Mouse (Mus musculus) E14TG2a.4 (cell line): ENCODE measurements at regions not wholly inside any gene's neighbourhood (a gene's known extent, or its start where the extent isn't known, plus 50 kb on each side); places are given as distances from the start of the nearest gene placed in this dataset.

Experiments used
- H3K27me3 ChIP-seq: 2 replicates; pipeline ENCODE4 v1.6.1; 2014; ENCODE audit warnings: low read length, control low read depth; ENCODE audit not compliant: insufficient read depth
- H3K36me3 ChIP-seq: 2 replicates; pipeline ENCODE4 v1.6.1; 2014; ENCODE audit warnings: low read length, control low read depth; ENCODE audit not compliant: insufficient read depth
- H3K4me1 ChIP-seq: replicated peaks from 2 replicates; pipeline ENCODE4 v1.6.1; 2014; ENCODE audit warnings: low read depth, low read length, control low read depth
- H3K4me3 ChIP-seq: replicated peaks from 2 replicates; pipeline ENCODE4 v1.5.1; 2014; ENCODE audit warnings: mild to moderate bottlenecking, low read length
- H3K9me3 ChIP-seq: 2 replicates; pipeline ENCODE4 v1.6.1; 2014; ENCODE audit warnings: low read length, control low read depth
- CTCF ChIP-seq: conservative IDR thresholded peaks from 2 replicates; pipeline ENCODE4 v1.5.1; 2014; ENCODE audit warnings: low read length
- NANOG ChIP-seq: IDR thresholded peaks from 2 replicates; pipeline ENCODE4 v1.6.1; 2014; ENCODE audit warnings: borderline replicate concordance, low read length, mixed read lengths
- POU5F1 ChIP-seq: IDR thresholded peaks from 2 replicates; pipeline ENCODE4 v1.6.1; 2014; ENCODE audit warnings: low read length, borderline replicate concordance

DNA sequence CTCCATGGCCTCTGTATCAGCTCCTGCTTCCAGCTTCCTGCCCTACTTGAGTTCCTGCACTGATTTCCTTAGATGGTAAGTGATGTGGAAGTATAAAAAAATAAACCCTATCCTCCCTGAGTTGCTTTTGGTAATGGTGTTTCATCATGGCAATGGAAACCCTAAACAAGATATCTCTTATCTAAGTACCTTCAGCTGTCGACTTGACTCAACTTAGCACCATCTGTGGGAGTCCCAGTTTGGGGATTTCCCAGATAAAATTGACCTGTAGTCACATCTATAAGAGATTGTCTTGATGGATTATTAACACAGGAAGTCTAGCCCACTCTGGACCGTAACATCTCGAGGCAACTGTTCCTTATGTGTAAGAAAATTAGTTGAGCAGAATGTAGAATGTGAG, 570.2 kb upstream of the Gm10306 start:
- TF ChIP-seq CTCF (no peak), NANOG (no peak), POU5F1 (no peak)
- Histone ChIP-seq H3K27me3 (no peaks in the 10 kb centered on the region), H3K4me1 (no peaks in the 10 kb centered on the region), H3K9me3 (peaks cover 4% of the 10 kb centered on the region; the same call in 1 of the 2 replicates), H3K4me3 (no peak overlapping the region), H3K36me3 (no peaks in the 10 kb centered on the region)

DNA sequence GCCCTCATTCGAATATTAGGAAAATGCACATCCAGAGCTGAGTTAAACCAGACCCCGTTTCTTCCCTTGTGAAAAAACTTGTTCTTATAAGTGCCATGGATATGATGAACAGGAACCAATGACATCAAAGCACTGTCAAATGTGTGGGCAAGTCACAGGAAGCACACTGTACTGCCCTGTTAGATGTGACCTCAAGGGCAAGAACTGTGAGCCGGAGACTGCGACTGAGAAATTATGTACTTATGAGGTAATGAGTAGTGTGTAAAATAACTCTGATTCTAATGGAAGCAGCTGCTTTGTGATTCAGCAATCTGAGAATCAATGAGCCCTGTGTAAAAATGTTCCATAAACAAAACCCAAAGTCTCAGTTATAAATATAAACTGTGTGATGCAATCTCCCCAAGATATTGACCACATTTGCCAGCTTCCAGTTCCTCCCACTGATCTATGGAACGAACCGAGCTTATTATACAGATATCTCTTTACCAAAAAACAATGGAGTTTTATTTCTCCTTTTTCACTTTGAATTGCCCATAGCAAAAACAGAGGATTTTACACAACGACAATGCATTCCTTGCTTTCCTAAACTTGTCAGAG, 566.0 kb upstream of the Gm10306 start:
- no peaks in the 10 kb centered on the region for H3K9me3 ChIP-seq
- no peaks in the 10 kb centered on the region for H3K27me3 ChIP-seq
- no peak overlapping the region for H3K4me3 ChIP-seq
- no peaks in the 10 kb centered on the region for H3K4me1 ChIP-seq
- TF ChIP-seq NANOG, result no peak
- no peak for TF ChIP-seq POU5F1
- TF ChIP-seq CTCF, result no peak
- no peaks in the 10 kb centered on the region for H3K36me3 ChIP-seq

DNA sequence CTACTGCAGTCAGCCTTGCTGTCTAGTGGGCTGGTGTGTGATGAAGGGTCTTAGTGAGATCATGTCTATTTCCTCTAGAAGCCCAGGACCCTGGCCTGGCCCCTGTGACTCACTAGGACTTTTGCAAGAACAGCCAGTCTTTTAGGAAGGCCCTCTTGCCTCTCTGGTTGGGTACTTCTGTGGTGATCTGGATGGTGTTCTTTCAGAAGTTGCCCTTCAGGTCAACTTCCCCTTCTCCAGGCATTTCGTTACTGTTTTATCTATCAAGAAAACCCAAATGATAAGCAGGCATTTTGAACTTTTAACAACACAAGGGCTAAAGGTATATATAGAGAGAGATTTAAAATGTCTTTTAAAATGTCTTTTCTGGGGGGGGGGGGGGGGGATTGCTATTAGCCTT, 550.5 kb upstream of the Gm10306 start:
- Histone ChIP-seq H3K36me3 (no peaks in the 10 kb centered on the region), H3K4me1 (no peaks in the 10 kb centered on the region), H3K9me3 (no peaks in the 10 kb centered on the region), H3K4me3 (no peak overlapping the region), H3K27me3 (no peaks in the 10 kb centered on the region)
- TF ChIP-seq POU5F1 (no peak), CTCF (no peak), NANOG (no peak)

DNA sequence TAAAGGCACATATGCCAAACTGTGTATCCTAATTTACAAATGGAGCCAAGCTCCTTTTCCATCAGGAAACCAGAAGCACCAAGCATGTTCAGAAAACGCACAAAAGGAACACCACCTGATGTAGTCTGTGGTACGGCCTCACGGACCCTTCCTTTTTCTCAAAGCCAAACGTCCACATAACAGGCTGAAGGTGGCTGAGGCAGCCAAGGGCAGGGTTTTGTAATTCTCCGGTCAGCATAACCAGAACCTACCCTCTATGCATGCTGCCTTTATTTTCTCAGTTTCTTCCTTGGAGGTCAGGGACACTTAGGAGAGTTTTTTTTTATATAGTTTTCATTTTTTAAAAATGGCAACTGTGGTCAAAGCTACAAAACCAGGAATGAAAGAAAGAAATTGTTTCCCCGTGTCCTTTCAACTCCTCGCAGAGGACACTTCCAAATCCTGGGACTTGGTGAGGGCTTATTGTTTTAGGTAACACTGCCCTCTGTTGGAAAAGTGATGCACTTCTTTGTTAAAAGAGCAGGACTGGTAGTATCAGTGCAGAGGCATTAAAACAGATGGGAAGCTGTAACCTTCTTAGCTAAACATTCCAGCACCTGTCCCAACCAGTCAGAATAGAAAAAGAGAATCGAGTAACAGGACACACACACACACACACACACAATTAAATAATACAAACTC, 549.1 kb upstream of the Gm10306 start:
- H3K36me3 ChIP-seq, result no peaks in the 10 kb centered on the region
- no peaks in the 10 kb centered on the region for H3K27me3 ChIP-seq
- H3K4me3 ChIP-seq, result no peak overlapping the region
- H3K4me1 ChIP-seq, result no peaks in the 10 kb centered on the region
- peak; percentile 28 for TF ChIP-seq CTCF
- no peak for TF ChIP-seq POU5F1
- H3K9me3 ChIP-seq, result no peaks in the 10 kb centered on the region

- no peaks in the 10 kb centered on the region for H3K4me1 ChIP-seq
- no peaks in the 10 kb centered on the region for H3K36me3 ChIP-seq
- H3K27me3 ChIP-seq, result no peaks in the 10 kb centered on the region
- no peak overlapping the region for H3K4me3 ChIP-seq
- no peak for TF ChIP-seq NANOG
- TF ChIP-seq POU5F1, result no peak
- H3K9me3 ChIP-seq, result no peaks in the 10 kb centered on the region
Observed at GRCm38 (mm10) chr4:94015713-94016112, 540.6 kb upstream of the Gm10306 start.

- no peaks in the 10 kb centered on the region for H3K9me3 ChIP-seq
- H3K4me1 ChIP-seq, result no peaks in the 10 kb centered on the region
- H3K27me3 ChIP-seq, result no peaks in the 10 kb centered on the region
- no peak for TF ChIP-seq CTCF
- no peak for TF ChIP-seq NANOG
- no peak for TF ChIP-seq POU5F1
- H3K4me3 ChIP-seq, result no peak overlapping the region
- no peaks in the 10 kb centered on the region for H3K36me3 ChIP-seq
Observed at GRCm38 (mm10) chr4:94017702-94018101, 538.6 kb upstream of the Gm10306 start.

- TF ChIP-seq POU5F1 (no peak), CTCF (no peak), NANOG (no peak)
Observed at GRCm38 (mm10) chr4:94049629-94050310, 506.6 kb upstream of the Gm10306 start.

GRCm38 (mm10) chr4:94052249-94053162, 503.8 kb upstream of the Gm10306 start:
- H3K27me3 ChIP-seq, result no peaks in the 10 kb centered on the region
- H3K36me3 ChIP-seq, result no peaks in the 10 kb centered on the region
- no peaks in the 10 kb centered on the region for H3K9me3 ChIP-seq
- no peaks in the 10 kb centered on the region for H3K4me1 ChIP-seq
- TF ChIP-seq NANOG, result no peak
- no peak for TF ChIP-seq CTCF
- no peak for TF ChIP-seq POU5F1
- no peak overlapping the region for H3K4me3 ChIP-seq

More at GRCm38 (mm10) chr4:94049629-94050310, 506.6 kb upstream of the Gm10306 start:
- H3K9me3 ChIP-seq, result no peaks in the 10 kb centered on the region
- no peaks in the 10 kb centered on the region for H3K4me1 ChIP-seq
- H3K27me3 ChIP-seq, result no peaks in the 10 kb centered on the region
- H3K4me3 ChIP-seq, result no peak overlapping the region
- no peaks in the 10 kb centered on the region for H3K36me3 ChIP-seq
